Mouse (Mus musculus) liver, embryonic 12.5 days (tissue): ENCODE measurements around the gene Adh1. TPM values are rescaled to one million over a fixed set of nuclear protein-coding genes. Genes with fewer than 3 reads are reported as not detected.

Experiments used
- ATAC-seq: fragments of 200-750 bp; cut with Nextera tagmentation; 2 replicates; pipeline ENCODE4 v1.8.0; 2017; ENCODE audit warnings: moderate number of reproducible peaks, mild to moderate bottlenecking, moderate library complexity
- H3K27ac ChIP-seq: fragments of 300-500 bp; sonication (generic); 2 replicates; pipeline ENCODE4 v1.5.1; 2016; ENCODE audit warnings: mild to moderate bottlenecking
- H3K27me3 ChIP-seq: fragments of 300-500 bp; sonication (generic); replicated peaks from 2 replicates; pipeline ENCODE4 v1.6.1; 2016; ENCODE audit warnings: mild to moderate bottlenecking, moderate library complexity
- H3K36me3 ChIP-seq: fragments of 300-500 bp; sonication (generic); 2 replicates; pipeline ENCODE4 v1.6.1; 2016; ENCODE audit warnings: mild to moderate bottlenecking, moderate library complexity
- H3K4me1 ChIP-seq: fragments of 300-500 bp; sonication (generic); 2 replicates; pipeline ENCODE4 v1.6.1; 2016
- H3K4me2 ChIP-seq: fragments of 300-500 bp; sonication (generic); 2 replicates; pipeline ENCODE4 v1.6.1; 2016; ENCODE audit warnings: mild to moderate bottlenecking, moderate library complexity
- H3K4me3 ChIP-seq: fragments of 300-500 bp; sonication (generic); 2 replicates; pipeline ENCODE4 v1.5.1; 2016; ENCODE audit warnings: mild to moderate bottlenecking, moderate library complexity
- H3K9ac ChIP-seq: fragments of 300-500 bp; sonication (generic); 2 replicates; pipeline ENCODE4 v1.6.1; 2016; ENCODE audit warnings: mild to moderate bottlenecking, moderate library complexity
- H3K9me3 ChIP-seq: fragments of 300-500 bp; sonication (generic); replicated peaks from 2 replicates; pipeline ENCODE4 v1.6.1; 2016; ENCODE audit warnings: mild to moderate bottlenecking, moderate library complexity
- WGBS: fragments of 180-500 bp; shearing (Covaris S2); methylation state at CpG from one replicate; pipeline ENCODE4 v1.1.7; 2016; ENCODE audit not compliant: insufficient replicate concordance; 5-methylcytosine and 5-hydroxymethylcytosine counted together
- polyA plus RNA-seq: library from polyadenylated mRNA; unstranded; fragments of >200 nt; fragmentation: Nextera tagmentation; extraction: Ambion mirVana; gene quantifications from 2 replicates; pipeline ENCODE4 v1.2.1, GENCODE M21; 2016

The Adh1 gene
- 0.92 and 0.97 TPM in 2 replicates for polyA plus RNA-seq

DNA sequence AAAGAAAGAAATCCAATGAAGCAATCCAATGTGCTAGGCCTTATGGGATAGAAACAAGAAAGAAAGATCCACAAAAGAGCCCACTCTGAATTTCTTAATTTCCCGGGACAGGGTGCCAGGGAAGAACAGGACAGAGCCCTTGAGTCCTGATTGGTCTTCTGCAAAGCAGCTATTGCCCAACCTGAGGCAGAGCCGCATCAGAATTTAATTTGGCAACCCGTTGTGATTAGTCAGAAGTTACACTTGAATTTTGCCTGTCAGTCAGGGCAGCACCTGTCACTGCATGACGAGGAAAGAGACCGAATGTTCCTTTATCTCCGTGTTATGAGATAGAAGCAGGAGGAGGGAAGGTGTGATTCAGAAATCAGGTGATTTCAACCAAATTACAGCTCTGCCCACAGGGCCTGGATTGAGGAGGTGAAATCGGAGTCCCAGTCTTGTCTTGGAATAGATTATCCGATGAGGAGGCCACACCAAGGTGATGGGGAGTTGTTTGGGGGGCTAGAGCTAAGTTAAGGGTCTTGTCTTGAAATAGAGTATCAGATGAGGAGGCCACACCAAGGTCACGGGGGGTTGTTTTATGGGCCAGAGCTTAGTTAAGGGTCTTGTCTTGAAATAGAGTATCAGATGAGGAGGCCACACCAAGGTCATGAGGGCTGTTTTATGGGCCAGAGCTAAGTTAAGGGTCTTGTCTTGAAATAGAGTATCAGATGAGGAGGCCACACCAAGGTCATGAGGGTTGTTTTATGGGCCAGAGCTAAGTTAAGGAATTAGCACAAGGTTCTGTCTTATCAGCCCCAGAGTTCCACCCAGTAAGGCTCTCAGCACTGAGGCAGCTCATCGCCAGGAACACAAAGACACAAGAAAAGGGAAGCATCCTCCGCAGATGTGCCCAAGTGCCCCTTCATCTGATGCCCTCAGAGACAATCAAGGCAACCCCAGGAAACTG lies at the start of gene Adh1:
TSS of gene Adh1 (plus strand) at position 271 of the 949 bp plus-strand sequence.
- H3K9ac ChIP-seq = no peak within 1 kb of the TSS
- no peaks in the 10 kb centered on the region for H3K9me3 ChIP-seq
- H3K27me3 ChIP-seq = no peaks in the 10 kb centered on the region
- H3K4me3 ChIP-seq = no peak within 1 kb of the TSS
- H3K27ac ChIP-seq = no peak within 1 kb of the TSS
- H3K36me3 ChIP-seq = no peaks in the 10 kb centered on the region
- WGBS = 56% methylated on average over 11 of the region's 11 CpGs
- no peaks in the 10 kb centered on the region for H3K4me1 ChIP-seq
- ATAC-seq = no peak
- no peak within 1 kb of the TSS for H3K4me2 ChIP-seq

DNA sequence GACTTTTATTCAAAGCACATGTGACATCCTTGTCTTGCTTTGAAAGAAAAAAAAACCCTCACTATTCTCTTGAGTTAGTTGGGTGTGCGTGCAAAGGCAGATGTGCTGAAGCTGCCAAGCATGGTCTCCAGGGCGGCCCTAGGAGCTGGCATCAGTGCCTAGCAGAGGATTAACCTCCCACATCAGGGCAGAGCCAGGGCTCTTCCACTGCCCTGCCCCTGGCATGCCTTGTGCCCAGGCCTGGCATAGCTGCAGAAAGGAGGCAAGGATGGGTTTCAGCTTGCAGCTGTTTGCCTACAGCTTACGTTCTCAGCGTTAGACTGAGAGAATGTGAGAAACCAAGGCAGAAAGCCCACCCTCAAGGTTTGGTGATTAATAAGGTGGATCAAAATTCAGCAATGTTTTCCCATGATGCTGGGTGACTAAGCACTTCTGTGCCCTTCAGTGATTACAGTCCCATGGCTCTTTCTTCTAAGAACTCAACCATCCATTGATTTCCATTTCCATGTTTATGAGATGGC lies 48.3 kb upstream of the Adh1 start:
- H3K4me2 ChIP-seq = no peak overlapping the region
- 78% methylated on average over 4 of the region's 4 CpGs for WGBS

DNA sequence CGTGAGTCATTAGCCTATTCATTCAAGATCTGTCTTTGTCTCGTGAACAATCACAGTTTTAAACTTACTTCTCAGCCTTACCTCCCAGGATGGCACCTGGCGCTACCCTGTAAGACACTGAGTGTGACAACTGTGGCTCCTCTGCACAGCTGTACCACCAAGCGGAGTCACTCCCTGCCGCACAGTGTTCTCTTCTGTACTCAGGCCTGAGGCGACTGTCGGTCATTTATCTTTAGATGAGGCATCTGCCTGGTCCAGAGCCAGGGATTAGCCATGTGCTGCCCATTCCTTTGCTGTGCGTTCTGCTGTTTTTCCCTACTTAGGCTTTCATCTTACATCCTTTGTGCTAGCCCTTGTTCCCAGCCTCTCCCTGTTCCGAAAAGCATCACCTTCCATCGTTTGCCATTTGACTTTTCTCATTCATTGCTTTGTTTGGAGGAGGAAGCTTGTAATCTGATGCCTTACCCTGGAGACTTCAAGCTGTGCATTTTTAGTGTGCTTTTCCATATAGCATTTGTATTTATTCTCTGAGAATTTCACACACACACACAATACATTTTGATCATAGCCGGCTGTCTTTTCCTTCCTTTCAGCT lies 45.3 kb upstream of the Adh1 start:
- H3K9ac ChIP-seq = no peak overlapping the region
- H3K4me1 ChIP-seq = no peaks in the 10 kb centered on the region
- H3K4me2 ChIP-seq = no peak overlapping the region
- 61% methylated on average over 11 of the region's 11 CpGs for WGBS
- ATAC-seq = no peak
- no peaks in the 10 kb centered on the region for H3K27me3 ChIP-seq
- no peaks in the 10 kb centered on the region for H3K9me3 ChIP-seq
- H3K4me3 ChIP-seq = no peak overlapping the region
- H3K27ac ChIP-seq = no peak overlapping the region
- no peaks in the 10 kb centered on the region for H3K36me3 ChIP-seq

More for the DNA sequence above, 48.3 kb upstream of the Adh1 start:
- no peaks in the 10 kb centered on the region for H3K4me1 ChIP-seq
- no peak overlapping the region for H3K9ac ChIP-seq
- ATAC-seq = no peak
- H3K27ac ChIP-seq = no peak overlapping the region
- H3K9me3 ChIP-seq = no peaks in the 10 kb centered on the region
- no peaks in the 10 kb centered on the region for H3K27me3 ChIP-seq
- H3K4me3 ChIP-seq = no peak overlapping the region
- H3K36me3 ChIP-seq = no peaks in the 10 kb centered on the region

DNA sequence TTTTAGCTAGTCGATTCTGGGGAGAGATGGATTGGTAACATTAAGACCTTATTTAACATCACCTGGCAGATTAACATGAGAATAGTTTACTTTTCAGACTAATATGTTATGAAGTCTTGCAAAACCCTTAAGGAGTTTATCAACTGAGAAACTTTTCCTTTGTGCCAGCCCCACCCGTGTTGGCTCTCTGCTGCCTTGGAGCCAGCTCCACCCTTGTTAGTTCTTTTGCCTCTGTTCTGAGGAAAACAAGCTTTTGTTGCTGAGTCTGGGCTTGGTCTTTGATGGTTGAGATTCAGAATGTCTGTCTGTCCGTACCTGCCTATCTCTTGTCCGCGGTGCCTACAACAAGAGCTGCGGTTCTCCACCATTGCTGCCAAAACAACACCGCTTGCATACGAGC lies 44.7 kb upstream of the Adh1 start:
- no peaks in the 10 kb centered on the region for H3K9me3 ChIP-seq
- no peak overlapping the region for H3K4me2 ChIP-seq
- WGBS = 82% methylated on average over 8 of the region's 8 CpGs
- H3K4me1 ChIP-seq = no peaks in the 10 kb centered on the region
- no peaks in the 10 kb centered on the region for H3K27me3 ChIP-seq
- H3K4me3 ChIP-seq = no peak overlapping the region
- no peak overlapping the region for H3K9ac ChIP-seq
- ATAC-seq = no peak
- no peak overlapping the region for H3K27ac ChIP-seq
- H3K36me3 ChIP-seq = no peaks in the 10 kb centered on the region

DNA sequence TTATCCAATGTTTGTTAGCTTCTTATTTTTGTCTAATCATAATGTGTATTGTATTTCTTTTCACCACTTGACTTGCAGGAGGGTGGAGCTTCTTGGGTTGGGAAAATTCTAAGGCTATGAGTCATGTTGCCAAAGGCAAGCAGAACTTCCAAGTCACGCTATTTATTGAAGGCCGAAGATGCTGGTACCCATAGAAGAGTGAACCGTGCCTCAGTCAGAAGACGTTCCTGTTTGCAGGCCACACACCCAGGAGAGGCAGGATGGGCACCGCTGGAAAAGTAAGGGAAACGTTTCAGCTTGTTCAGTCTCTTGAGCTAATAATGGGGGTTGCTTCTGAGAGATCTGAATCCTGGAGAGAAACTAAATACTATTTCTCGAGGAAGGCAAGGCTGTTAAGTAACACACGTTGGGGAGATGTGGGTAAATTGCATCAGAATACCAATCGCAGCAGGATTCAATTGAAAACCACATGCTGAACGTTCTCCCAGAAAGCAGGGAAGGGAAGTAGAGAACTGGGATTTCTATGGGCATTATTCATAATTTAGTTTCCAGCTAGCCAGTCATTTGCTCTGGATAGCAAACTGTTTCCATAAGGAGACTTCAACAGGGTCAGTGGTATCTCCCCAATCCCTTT lies 43.0 kb upstream of the Adh1 start, which contains the start of gene Adh7:
TSS of gene Adh7 (plus strand) at position 130 of the 634 bp plus-strand sequence.
- Histone ChIP-seq H3K9me3 (no peaks in the 10 kb centered on the region), H3K36me3 (no peaks in the 10 kb centered on the region), H3K4me3 (no peak within 1 kb of the TSS), H3K4me1 (no peaks in the 10 kb centered on the region), H3K9ac (no peak within 1 kb of the TSS), H3K27me3 (no peaks in the 10 kb centered on the region), H3K27ac (no peak within 1 kb of the TSS), H3K4me2 (no peak within 1 kb of the TSS)
- ATAC-seq = no peak
- WGBS = 63% methylated on average over 10 of the region's 10 CpGs

DNA sequence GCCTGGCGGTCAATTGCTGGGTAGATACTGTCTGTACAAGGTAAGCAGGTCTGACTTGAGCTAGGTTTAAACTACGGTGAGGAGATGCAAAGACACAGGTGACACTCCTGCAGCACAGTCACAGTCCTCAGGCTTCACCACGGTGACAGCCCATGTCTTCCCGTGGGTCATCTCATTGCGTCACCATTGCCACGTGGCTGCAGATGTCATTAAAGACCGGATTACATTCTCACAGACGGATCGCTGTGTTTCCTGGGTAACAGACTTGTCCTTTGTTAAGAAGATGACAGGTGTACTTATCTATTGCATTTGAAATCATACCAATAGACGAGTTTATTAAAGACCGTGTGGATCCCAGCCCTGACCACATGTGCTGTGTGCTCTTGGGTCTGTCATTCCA lies 39.7 kb upstream of the Adh1 start:
- Histone ChIP-seq H3K4me2 (no peak overlapping the region), H3K9ac (no peak overlapping the region), H3K9me3 (no peaks in the 10 kb centered on the region), H3K27ac (no peak overlapping the region), H3K4me3 (no peak overlapping the region), H3K27me3 (no peaks in the 10 kb centered on the region), H3K36me3 (no peaks in the 10 kb centered on the region), H3K4me1 (0 out of 2 replicates have a peak, but pooled peaks cover 4% of the 10 kb centered on the region)
- ATAC-seq = no peak
- WGBS = 72% methylated on average over 11 of the region's 11 CpGs

DNA sequence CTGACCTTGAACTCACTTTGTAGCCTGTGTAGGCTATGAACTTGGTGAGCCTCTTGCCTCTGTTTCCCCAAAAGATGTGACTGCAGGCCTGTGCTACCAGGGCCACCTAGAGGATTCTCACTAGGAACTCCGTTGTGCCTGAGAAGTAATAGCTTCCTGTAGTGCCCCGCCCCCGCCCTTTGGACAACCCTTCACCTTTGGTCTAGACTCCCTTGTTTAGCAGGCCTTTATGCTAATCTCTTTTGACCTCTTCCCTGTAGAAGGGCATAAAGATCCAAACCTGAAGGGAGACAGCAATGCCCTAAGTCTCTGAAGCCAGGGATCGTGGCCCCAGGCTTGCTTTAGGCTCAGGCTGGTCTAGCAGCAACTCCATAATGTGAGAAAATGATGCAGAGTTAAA lies 38.3 kb upstream of the Adh1 start:
- H3K27me3 ChIP-seq = no peaks in the 10 kb centered on the region
- ATAC-seq = no peak
- no peak overlapping the region for H3K4me2 ChIP-seq
- no peak overlapping the region for H3K9ac ChIP-seq
- H3K9me3 ChIP-seq = no peaks in the 10 kb centered on the region
- 0 out of 2 replicates have a peak, but pooled peaks cover 4% of the 10 kb centered on the region for H3K4me1 ChIP-seq
- 57% methylated on average over 4 of the region's 4 CpGs for WGBS
- H3K27ac ChIP-seq = no peak overlapping the region
- H3K4me3 ChIP-seq = no peak overlapping the region
- no peaks in the 10 kb centered on the region for H3K36me3 ChIP-seq

DNA sequence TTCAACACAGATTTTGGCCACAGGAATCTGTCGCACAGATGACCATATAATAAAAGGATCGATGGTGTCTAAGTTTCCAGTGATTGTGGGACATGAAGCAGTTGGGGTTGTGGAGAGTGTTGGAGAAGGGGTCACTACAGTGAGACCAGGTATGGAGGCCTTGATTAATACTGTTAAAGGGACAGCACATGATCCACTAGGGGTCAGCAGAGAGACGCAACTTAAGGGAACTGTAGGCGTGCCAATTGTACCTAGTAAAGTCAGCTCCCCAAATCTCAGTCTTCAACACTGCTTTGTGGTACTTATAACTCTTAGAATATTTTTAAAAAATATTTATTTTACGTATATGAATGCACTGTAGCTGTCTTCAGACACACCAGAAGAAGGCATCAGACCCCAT lies 37.8 kb upstream of the Adh1 start:
- Histone ChIP-seq H3K9me3 (no peaks in the 10 kb centered on the region), H3K4me1 (0 out of 2 replicates have a peak, but pooled peaks cover 4% of the 10 kb centered on the region), H3K9ac (no peak overlapping the region), H3K4me3 (no peak overlapping the region), H3K36me3 (no peaks in the 10 kb centered on the region), H3K4me2 (no peak overlapping the region), H3K27me3 (no peaks in the 10 kb centered on the region), H3K27ac (no peak overlapping the region)
- WGBS = 32% methylated on average over 5 of the region's 5 CpGs
- peak; percentile 55; the same call in 1 of the 2 replicates for ATAC-seq

DNA sequence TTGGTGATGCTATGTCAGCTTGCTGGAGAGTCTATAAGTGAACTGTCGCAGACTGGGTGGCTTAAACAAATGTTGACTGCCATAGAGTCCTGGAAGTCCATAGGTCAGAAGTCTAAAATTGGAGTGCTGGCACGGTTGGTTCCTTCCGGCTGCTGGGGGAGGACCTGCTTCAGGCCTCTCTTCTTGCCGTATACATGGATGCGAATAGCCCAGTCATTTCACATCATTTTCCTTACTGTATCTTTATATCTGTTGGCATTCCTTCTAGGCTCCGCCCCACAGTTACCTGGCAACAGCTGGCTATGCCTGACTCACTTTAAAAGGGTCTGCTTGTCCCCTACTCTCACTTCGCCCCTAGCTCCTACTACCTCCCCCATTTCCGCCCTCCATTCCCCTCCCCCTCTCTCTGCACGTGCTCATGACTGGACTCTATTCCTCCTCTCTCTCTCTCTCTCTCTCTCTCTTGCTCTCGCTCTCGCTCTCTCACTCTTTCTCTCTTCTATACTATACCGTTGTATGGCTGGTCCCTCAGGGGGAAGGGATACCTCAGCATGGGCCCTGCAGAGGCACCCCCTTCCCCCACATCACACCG lies 36.3 kb upstream of the Adh1 start:
- no peaks in the 10 kb centered on the region for H3K27me3 ChIP-seq
- H3K9ac ChIP-seq = no peak overlapping the region
- H3K4me3 ChIP-seq = no peak overlapping the region
- H3K4me1 ChIP-seq = 0 out of 2 replicates have a peak, but pooled peaks cover 4% of the 10 kb centered on the region
- H3K9me3 ChIP-seq = no peaks in the 10 kb centered on the region
- peak; percentile 44; the same call in 1 of the 2 replicates for ATAC-seq
- H3K4me2 ChIP-seq = no peak overlapping the region
- H3K27ac ChIP-seq = no peak overlapping the region
- 70% methylated on average over 13 of the region's 13 CpGs for WGBS
- no peaks in the 10 kb centered on the region for H3K36me3 ChIP-seq

DNA sequence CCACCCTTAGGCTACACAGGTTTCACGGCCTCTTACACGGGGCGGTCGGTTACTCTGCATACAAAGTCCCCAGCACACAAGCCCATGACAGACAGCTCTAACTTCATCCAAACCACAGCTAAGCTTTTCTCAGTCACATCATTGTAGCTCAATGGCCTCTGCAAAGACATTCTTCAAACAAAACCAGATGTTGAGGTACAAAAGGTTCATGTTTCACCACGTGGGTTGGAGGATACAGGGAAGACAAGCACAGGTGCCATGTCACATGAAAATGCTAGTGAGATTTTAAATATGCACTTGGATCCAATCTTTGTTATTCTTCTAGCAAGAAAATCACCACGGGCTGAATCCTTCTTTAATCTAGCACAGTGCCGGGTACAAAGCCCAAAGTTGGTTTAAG lies 35.5 kb upstream of the Adh1 start:
- H3K4me3 ChIP-seq = no peak overlapping the region
- no peak overlapping the region for H3K4me2 ChIP-seq
- H3K9me3 ChIP-seq = no peaks in the 10 kb centered on the region
- no peaks in the 10 kb centered on the region for H3K27me3 ChIP-seq
- 65% methylated on average over 7 of the region's 7 CpGs for WGBS
- no peak for ATAC-seq
- H3K9ac ChIP-seq = no peak overlapping the region
- no peaks in the 10 kb centered on the region for H3K36me3 ChIP-seq
- H3K27ac ChIP-seq = no peak overlapping the region
- H3K4me1 ChIP-seq = 0 out of 2 replicates have a peak, but pooled peaks cover 4% of the 10 kb centered on the region

DNA sequence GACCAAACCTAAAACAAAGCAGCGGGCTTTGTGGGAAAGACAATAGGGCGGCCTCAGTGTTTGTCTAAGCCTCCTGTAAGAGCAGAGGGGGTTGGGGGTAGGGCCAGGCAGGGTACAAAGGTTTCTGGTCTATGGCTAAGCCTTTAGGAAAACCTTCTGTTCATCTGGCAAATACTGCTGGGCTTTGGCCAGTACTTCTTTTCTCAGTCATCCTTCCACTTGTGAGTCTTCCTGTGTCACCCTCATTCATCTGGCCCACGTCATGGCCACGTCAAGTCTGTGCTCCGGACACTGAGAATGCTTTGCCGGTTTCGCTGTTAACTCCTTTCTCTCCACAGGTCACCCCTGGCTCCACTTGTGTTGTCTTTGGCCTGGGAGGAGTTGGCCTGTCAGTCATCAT lies 34.9 kb upstream of the Adh1 start:
- H3K9ac ChIP-seq = no peak overlapping the region
- 0 out of 2 replicates have a peak, but pooled peaks cover 4% of the 10 kb centered on the region for H3K4me1 ChIP-seq
- no peak overlapping the region for H3K4me2 ChIP-seq
- no peaks in the 10 kb centered on the region for H3K27me3 ChIP-seq
- WGBS = 61% methylated on average over 7 of the region's 7 CpGs
- H3K36me3 ChIP-seq = no peaks in the 10 kb centered on the region
- H3K4me3 ChIP-seq = no peak overlapping the region
- H3K9me3 ChIP-seq = no peaks in the 10 kb centered on the region
- H3K27ac ChIP-seq = no peak overlapping the region
- ATAC-seq = no peak
